Mouse (Mus musculus): Measurements from ENCODE around the gene Ess2.

Gene Ess2

GRCm38 (mm10) chr16:17853263-17853662 lies 57.9 kb downstream of the Ess2 start:
- peak in 1 of 2 experiments; percentile 22 for DNase-seq

DNA sequence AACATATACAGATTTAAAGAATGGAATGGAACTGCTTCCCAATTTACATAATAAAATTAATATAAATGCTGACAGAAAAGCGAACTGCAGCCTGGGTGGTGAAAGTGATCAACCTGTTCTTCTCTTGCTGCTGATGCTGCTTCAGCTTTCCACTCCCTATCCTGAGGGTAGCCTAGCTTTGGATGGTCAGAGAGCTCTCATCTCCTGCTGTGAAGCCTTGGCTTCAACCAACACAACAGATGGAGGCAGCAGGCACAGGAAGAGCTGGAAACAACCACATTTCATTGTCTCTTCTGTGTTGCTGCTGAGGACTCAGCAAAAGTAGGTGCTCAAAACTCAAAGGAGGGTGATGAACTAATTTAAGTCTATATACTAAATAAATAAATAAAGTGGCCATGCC lies 59.3 kb downstream of the Ess2 start:
- peak; percentile 91 for DNase-seq

DNA sequence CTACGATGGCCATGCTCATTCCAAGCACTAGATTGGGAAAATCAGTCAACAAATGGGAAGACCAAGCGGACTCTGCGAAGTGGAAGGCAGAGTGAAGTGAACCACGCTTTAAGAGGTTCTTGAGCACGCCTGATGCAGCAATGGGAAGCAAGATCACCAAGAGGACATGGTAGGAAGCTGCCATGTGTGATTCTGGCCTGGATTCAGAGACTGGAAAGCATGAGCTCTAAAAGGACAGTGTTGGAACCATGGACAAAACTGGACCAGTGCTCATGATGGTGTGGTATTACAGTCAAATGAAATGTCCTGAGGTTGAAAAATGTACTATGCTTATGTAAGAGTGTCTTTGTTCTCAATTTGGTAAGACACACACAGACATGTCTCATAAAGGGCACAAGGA lies 59.8 kb downstream of the Ess2 start:
- peak in 1 of 2 experiments; percentile 50 for DNase-seq
